Mouse (Mus musculus): ENCODE results near the gene Evx1. TPM values are rescaled to one million over a fixed set of nuclear protein-coding genes. Genes with fewer than 3 reads are reported as not detected.

Evx1 gene
- total and polyA plus RNA-seq, 3 experiments = not detected

DNA sequence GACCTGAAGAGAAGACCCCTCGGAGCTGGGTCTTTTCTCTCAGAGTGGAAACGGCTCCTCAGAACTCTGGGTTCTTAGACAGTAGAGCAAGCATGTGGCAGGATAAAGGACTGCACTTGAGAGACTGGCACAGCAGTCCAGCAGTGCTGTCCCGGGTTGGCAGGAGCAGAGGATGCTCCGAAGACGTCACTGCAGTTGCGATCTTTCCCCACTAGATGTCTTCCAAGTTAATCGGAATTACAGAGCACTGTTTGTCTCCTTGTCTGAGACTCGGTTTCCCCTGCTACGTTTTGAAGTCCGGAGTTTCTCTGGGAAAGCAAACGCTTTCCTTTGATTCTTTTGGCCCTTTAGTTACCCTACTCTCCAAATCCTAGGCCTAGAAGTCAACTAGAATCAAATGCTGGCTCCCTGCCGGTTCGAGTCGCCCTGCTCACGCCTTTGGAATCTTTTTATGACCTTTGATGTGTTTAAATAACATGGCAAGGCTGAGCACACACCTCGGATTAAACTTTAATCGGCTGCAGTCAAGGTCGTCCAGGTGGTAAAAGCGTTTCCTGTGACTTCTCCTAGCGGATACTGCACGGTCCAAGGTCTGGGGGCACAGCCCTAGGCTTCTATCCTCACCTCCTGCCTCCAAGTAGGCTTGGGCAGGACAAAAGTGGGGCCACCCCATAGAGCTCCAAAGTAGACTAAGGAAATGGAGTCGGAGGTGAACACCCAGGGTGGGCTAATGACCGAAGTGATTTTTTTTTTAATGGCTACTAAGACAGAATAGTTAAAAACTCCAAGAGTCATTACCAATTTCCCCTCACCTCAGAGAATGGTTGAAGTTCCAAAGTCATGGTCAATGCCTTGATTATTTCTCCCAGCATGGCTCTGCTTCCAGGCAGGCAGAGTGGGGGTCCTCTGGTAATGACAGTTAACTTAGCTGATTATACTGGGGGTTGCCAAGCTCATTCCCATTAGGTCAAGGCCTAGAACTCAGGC is 42.5 kb upstream of the Evx1 start:
- Histone ChIP-seq H3K27me3 (replicated peaks) (no peaks in the 10 kb centered on the region), H3K4me1 (ENCODE audit: control insufficient read depth in 1 of 2, insufficient read depth in 2 of 2) (peaks cover 0 to 9% of the 10 kb centered on the region in 2 experiments; a peak in 2 of 4 replicates), H3K79me2 (replicated peaks; ENCODE audit: control insufficient read depth, extremely low read depth, insufficient read depth, poor library complexity, severe bottlenecking) (no peaks in the 10 kb centered on the region), H3K9me3 (replicated peaks; ENCODE audit: low read length) (no peaks in the 10 kb centered on the region), H3K27ac (ENCODE audit: insufficient read depth, low read depth) (no peak overlapping the region), H3K9ac (ENCODE audit: insufficient read depth, low read depth) (no peak overlapping the region), H3K4me3 (replicated peaks in 1 of 3; ENCODE audit: low read depth in 2 of 3, low read length in 2 of 3, poor library complexity in 1 of 3) (no peak overlapping the region), H3K36me3 (replicated peaks in 1 of 2; ENCODE audit: control insufficient read depth in 1 of 2, insufficient read depth in 1 of 2, low read length in 1 of 2) (no peaks in the 10 kb centered on the region), H3K4me2 (ENCODE audit: insufficient read depth, low read depth, poor library complexity, severe bottlenecking) (no peak overlapping the region)
- TF ChIP-seq CTCF (conservative IDR thresholded peaks at IDR 0.05 in 1 of 2, IDR thresholded peaks at IDR 0.05 in 1 of 2; ENCODE audit: low read depth in 2 of 2, low read length in 2 of 2) = peak; percentile 74 to 84
- peak; percentile 68 for TF ChIP-seq RAD21 (IDR thresholded peaks at IDR 0.05; ENCODE audit: low read depth, low read length)
- no peak for TF ChIP-seq EP300 (IDR thresholded peaks at IDR 0.05; ENCODE audit: low read length)
- no peak for TF ChIP-seq ZMIZ1 (IDR thresholded peaks at IDR 0.05; ENCODE audit: low read depth, low read length)
- no peak for TF ChIP-seq HCFC1 (IDR thresholded peaks at IDR 0.05; ENCODE audit: low read depth, low read length)
- peak; percentile 75 for TF ChIP-seq SMC3 (IDR thresholded peaks at IDR 0.05; ENCODE audit: low read depth, low read length)
- in situ Hi-C loops (cut with MboI; ENCODE audit: low pct_ligation_motif_present, low pct_unique_long_range_greater_than_20kb, low sequenced_read_pairs) (loop anchor here (25.0 kb wide), 1 partner anchor 642 kb away; no protein-coding TSS in a partner anchor), dilution Hi-C loops (cut with MboI; ENCODE audit: extremely low pct_ligation_motif_present, extremely low pct_unique_long_range_greater_than_20kb, low sequenced_read_pairs) (no loop called here)
- DNase-seq (ENCODE audit: extremely low read depth) = no peak

DNA sequence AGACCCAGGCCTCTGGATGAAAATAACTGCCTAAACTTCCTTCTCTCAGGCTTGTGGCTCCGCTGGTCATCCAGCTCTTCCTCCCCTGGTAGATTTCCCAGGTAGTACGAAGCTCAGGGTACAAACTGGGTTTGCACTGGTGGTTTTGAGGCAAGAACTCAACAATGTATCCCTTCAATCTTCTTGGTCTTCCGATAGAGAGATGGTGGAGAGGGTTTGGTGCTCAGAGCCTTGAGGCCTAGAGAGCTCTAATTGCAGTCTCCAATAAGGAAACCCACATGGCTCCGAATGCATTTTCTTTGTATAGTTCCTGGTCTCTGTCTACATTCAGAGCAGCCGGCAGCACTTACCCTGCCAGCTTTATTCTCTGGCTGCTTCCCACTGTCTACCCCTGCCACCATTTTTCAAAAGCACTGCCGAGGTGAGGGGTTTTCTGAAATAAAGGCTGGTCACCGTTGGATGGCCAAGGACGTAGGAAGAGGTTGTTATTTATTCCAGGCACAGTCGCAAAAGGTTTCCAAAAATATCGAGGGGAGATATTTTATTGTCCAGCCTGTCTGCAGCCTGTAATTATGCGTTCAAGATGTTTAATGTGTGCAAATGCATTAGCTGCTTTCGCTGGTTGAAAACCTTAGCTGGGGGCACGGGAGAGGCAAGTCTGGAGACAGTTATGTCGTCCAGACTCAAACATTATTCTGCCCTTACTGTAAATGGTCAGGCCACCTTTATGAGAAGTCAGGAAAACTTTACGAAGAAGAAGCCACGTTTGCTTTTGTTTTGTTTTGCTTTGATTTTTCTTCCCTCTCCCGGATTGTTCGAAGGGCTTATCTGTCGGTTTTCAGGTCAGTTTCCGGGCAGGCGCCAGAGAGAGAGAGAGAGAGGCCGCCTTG is 40.3 kb upstream of the Evx1 start:
- H3K27me3 ChIP-seq (replicated peaks) = no peaks in the 10 kb centered on the region
- H3K27ac ChIP-seq (ENCODE audit: insufficient read depth, low read depth) = no peak overlapping the region
- dilution Hi-C loops (cut with MboI; ENCODE audit: extremely low pct_ligation_motif_present, extremely low pct_unique_long_range_greater_than_20kb, low sequenced_read_pairs) (no loop called here), in situ Hi-C loops (cut with MboI; ENCODE audit: low pct_ligation_motif_present, low pct_unique_long_range_greater_than_20kb, low sequenced_read_pairs) (loop anchor here (25.0 kb wide), 1 partner anchor 639 kb away; no protein-coding TSS in a partner anchor)
- no peak for DNase-seq (ENCODE audit: extremely low read depth)
- H3K36me3 ChIP-seq (replicated peaks in 1 of 2; ENCODE audit: control insufficient read depth in 1 of 2, insufficient read depth in 1 of 2, low read length in 1 of 2) = no peaks in the 10 kb centered on the region
- H3K79me2 ChIP-seq (replicated peaks; ENCODE audit: control insufficient read depth, extremely low read depth, insufficient read depth, poor library complexity, severe bottlenecking) = no peaks in the 10 kb centered on the region
- no peak overlapping the region for H3K4me3 ChIP-seq (replicated peaks in 1 of 3; ENCODE audit: low read depth in 2 of 3, low read length in 2 of 3, poor library complexity in 1 of 3)
- H3K9ac ChIP-seq (ENCODE audit: insufficient read depth, low read depth) = no peak overlapping the region
- H3K4me2 ChIP-seq (ENCODE audit: insufficient read depth, low read depth, poor library complexity, severe bottlenecking) = no peak overlapping the region
- peaks cover 0 to 14% of the 10 kb centered on the region in 2 experiments; a peak in 2 of 4 replicates for H3K4me1 ChIP-seq (ENCODE audit: control insufficient read depth in 1 of 2, insufficient read depth in 2 of 2)
- H3K9me3 ChIP-seq (replicated peaks; ENCODE audit: low read length) = no peaks in the 10 kb centered on the region
- TF ChIP-seq MYC (IDR thresholded peaks at IDR 0.05; ENCODE audit: low read depth, low read length) = no peak
- TF ChIP-seq ZKSCAN1 (IDR thresholded peaks at IDR 0.05; ENCODE audit: borderline replicate concordance, low read depth, low read length) = no peak
- no peak for TF ChIP-seq SMC3 (IDR thresholded peaks at IDR 0.05; ENCODE audit: low read depth, low read length)
- TF ChIP-seq PAX5 (IDR thresholded peaks at IDR 0.05; ENCODE audit: low read length) = no peak
- TF ChIP-seq CHD1 (IDR thresholded peaks at IDR 0.05; ENCODE audit: low read depth, low read length) = no peak
- no peak for TF ChIP-seq NRF1 (IDR thresholded peaks at IDR 0.05; ENCODE audit: low read depth, low read length)
- no peak for TF ChIP-seq EP300 (IDR thresholded peaks at IDR 0.05; ENCODE audit: low read length)
- TF ChIP-seq CTCF (conservative IDR thresholded peaks at IDR 0.05 in 1 of 2, IDR thresholded peaks at IDR 0.05 in 1 of 2; ENCODE audit: low read depth in 2 of 2, low read length in 2 of 2) = no peak
- no peak for TF ChIP-seq BHLHE40 (IDR thresholded peaks at IDR 0.05; ENCODE audit: low read depth, low read length)
- no peak for TF ChIP-seq MAX (IDR thresholded peaks at IDR 0.05; ENCODE audit: low read length)
- no peak for TF ChIP-seq POLR2A (IDR thresholded peaks at IDR 0.05; ENCODE audit: low read depth, low read length)
- TF ChIP-seq ETS1 (conservative IDR thresholded peaks at IDR 0.05; ENCODE audit: low read depth, low read length) = no peak
- no peak for TF ChIP-seq GABPA (IDR thresholded peaks at IDR 0.05; ENCODE audit: insufficient replicate concordance, low read depth, low read length)
- no peak for TF ChIP-seq ELF1 (IDR thresholded peaks at IDR 0.05; ENCODE audit: low read depth, low read length)
- no peak for TF ChIP-seq HCFC1 (IDR thresholded peaks at IDR 0.05; ENCODE audit: low read depth, low read length)
- TF ChIP-seq CHD2 (IDR thresholded peaks at IDR 0.05; ENCODE audit: low read length) = no peak
